Mouse (Mus musculus) urinary bladder, postnatal 0 days (tissue): ENCODE results near the gene Gzma. TPM values are rescaled to one million over a fixed set of nuclear protein-coding genes. Genes with fewer than 3 reads are reported as not detected.

Source experiments
- polyA plus RNA-seq: library from polyadenylated mRNA; unstranded; fragments of >200 nt; fragmentation: Nextera tagmentation; extraction: Ambion mirVana; gene quantifications from 2 replicates; pipeline ENCODE4 v1.2.1, GENCODE M21; 2015

Gzma gene
- polyA plus RNA-seq, result not detected in 2 replicates

GRCm38 (mm10) chr13:113100879-113101278 lies at the start of gene Gzma:
TSS of gene Gzma (minus strand) at chr13:113100981.

GRCm38 (mm10) chr13:113046211-113046883 lies 54.4 kb downstream of the Gzma start, which contains the start of gene Gpx8:
TSS of gene Gpx8 (minus strand) at chr13:113046410.

Other genes with a start within 250 kb of the Gzma start
- gene Mtrex, start 173.6 kb downstream of the Gzma start, polyA plus RNA-seq, result 25.8 and 31.8 TPM in 2 replicates
- 13.6 and 16.9 TPM in 2 replicates for gene Dhx29, start 173.5 kb downstream of the Gzma start, polyA plus RNA-seq
- gene Ccno, start 113.2 kb downstream of the Gzma start, polyA plus RNA-seq, result 0.37 and 0.43 TPM in 2 replicates
- 0.22 and 0.31 TPM in 2 replicates for gene Mcidas, start 107.1 kb downstream of the Gzma start, polyA plus RNA-seq
- gene Cdc20b, start 65.9 kb downstream of the Gzma start, polyA plus RNA-seq, result not detected in 2 replicates
- 171 and 196 TPM in 2 replicates for gene Gpx8, start 54.6 kb downstream of the Gzma start, polyA plus RNA-seq
- 0.63 and 1.2 TPM in 2 replicates for gene Esm1, start 108.7 kb upstream of the Gzma start, polyA plus RNA-seq
- gene Gzmk, start 124.9 kb upstream of the Gzma start, polyA plus RNA-seq, result 0.24 and 0.31 TPM in 2 replicates
- gene BC067074, start 192.2 kb upstream of the Gzma start, polyA plus RNA-seq, result 1.1 and 1.2 TPM in 2 replicates